Mouse (Mus musculus): ENCODE measurements around the gene Fam208b.

DNA sequence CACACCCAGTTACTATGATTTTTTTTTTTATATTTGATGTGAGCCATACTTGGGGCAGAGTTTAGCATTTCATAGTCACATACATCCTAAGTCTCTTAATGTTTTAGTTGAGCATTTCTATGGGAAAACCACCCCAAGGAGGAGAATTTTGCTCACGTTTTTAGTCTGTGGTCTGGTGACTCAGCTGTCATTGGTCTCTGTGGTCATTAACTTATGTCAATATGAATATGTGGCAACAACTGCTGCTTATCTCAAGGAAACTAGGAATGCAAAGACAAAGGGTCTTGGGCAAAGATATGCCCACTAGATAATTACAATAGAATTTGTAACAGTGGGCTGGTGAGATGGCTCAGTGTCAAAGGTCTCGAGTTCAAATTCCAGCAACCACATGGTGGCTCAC, 47.0 kb downstream of the Fam208b start:
- no peak for TF ChIP-seq CTCF (IDR thresholded peaks at IDR 0.05; ENCODE audit: insufficient read depth, low read length)
- no peak for TF ChIP-seq POLR2A (IDR thresholded peaks at IDR 0.05; ENCODE audit: borderline replicate concordance, extremely low read depth, low read depth, low read length)
